Mouse (Mus musculus) left cerebral cortex, postnatal 4 days (tissue): ENCODE measurements around the gene Mfsd2a. TPM values are rescaled to one million over a fixed set of nuclear protein-coding genes. Genes with fewer than 3 reads are reported as not detected.

Experiments used
- DNase-seq: peaks from one replicate; pipeline ENCODE4 v3.0.0-alpha.2; 2022
- intact Hi-C: fragments of 180-260 bp; cut with DNase I; formaldehyde crosslinking; loops from one replicate; pipeline ENCODE4 v1.15.1; 2025
- total RNA-seq, 2 experiments: library from RNA; stranded (reverse); gene quantifications; 2 replicates each; pipeline ENCODE4 v1.2.3; 2021

The Mfsd2a gene
- total RNA-seq, 2 experiments from 2014 or later: 35.4 TPM

- intact Hi-C loops: loop anchor here (5.0 to 10.0 kb wide), 2 partner anchors 33 to 1736 kb away; no protein-coding TSS in a partner anchor
- no peak for DNase-seq
These were observed 19.7 kb upstream of the Mfsd2a start for GRCm38 (mm10) chr4:122980684-122981083.

GRCm38 (mm10) chr4:122979826-122980225 is 18.8 kb upstream of the Mfsd2a start:
- intact Hi-C loops: loop anchor here (5.0 to 10.0 kb wide), 2 partner anchors 33 to 1735 kb away; no protein-coding TSS in a partner anchor
- DNase-seq: no peak

DNA sequence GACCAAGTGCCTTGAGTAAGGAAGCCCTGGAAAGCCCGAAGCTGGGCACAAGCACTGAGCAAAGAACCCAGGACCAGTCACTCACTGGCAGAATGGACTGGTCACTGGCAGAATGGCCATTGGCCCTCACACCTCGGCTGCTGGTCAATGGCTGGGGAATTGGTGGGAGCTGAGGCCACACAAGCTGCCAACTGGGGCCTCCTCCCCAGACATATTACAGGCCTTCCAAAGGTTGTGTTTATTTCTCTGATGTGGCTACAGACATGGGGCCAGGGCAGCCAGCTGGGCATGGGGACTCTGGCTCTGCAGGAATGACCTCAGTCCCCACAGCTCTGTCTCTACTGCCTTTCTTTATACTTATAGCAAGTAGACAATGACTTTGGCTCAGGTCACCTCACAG is 17.9 kb upstream of the Mfsd2a start:
- DNase-seq: no peak
- intact Hi-C loops: no loop called here

DNA sequence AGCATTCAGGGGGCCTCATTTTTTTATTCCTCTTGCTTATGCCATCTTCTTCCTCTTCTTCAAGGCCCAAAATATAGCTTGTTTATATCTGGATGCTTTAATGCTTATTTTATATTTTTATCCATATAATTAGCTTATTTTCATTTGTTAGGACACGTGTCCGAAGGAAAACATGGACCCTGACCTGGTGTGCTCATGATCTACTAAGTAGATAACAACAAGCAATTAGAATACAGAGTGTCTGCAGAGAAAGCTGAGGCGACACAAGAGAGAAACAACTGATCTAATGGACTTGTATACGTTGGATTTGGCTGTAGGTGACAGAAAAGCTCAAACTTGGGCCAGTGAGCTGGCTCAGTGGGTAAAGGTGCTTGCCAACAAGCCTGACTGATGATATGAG is 15.9 kb upstream of the Mfsd2a start:
- intact Hi-C loops: no loop called here
- DNase-seq: no peak

DNA sequence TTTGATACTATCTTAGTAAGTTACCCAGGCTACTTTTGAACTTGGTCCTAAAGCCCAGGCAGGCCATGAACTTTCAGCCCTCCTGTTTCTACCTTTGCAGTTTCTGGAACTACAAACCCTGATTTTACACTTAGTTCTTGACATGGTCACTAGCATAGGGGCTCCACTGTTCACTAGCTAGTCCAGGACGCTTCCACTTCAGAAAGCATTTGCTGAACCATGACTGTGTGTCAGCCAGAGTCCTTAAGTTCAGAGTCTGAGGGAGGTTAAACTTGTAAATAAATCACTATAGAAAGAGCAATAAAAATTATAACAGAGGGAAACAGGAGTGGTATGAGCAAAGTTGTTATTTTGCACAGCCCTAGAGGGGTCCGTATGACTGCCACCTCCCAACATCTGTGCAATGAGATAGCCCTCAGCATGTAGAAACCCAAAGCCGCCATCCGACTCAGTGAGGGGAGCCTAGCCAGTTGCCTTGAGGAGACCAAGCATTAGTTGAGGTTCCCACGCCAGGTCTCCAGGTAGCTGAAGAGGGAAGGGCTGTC is 14.1 kb upstream of the Mfsd2a start:
- no peak for DNase-seq
- intact Hi-C loops: no loop called here

GRCm38 (mm10) chr4:122972056-122972455 is 11.1 kb upstream of the Mfsd2a start:
- intact Hi-C loops: no loop called here
- peak; percentile 37 for DNase-seq

DNA sequence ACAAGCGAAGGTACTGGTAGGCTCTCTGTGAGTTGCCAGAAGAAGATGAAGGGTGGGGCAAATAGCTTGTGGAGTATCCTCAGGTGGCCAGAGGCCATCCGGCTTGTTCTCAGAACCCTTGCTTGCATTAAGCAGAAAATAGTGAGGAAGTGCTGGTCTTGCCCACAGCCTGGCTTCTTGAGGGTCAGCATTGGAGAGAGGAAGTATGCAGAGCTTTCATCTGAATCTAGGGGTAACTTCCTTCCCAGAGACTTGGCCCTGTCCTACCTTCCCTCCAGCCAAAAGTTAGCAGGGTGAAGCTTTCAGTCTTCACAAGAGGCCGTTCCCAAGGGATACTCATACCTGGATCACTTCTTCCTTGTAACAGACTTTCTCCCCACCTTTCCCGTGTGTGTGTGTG is 10.7 kb upstream of the Mfsd2a start:
- no peak for DNase-seq
- intact Hi-C loops: no loop called here

DNA sequence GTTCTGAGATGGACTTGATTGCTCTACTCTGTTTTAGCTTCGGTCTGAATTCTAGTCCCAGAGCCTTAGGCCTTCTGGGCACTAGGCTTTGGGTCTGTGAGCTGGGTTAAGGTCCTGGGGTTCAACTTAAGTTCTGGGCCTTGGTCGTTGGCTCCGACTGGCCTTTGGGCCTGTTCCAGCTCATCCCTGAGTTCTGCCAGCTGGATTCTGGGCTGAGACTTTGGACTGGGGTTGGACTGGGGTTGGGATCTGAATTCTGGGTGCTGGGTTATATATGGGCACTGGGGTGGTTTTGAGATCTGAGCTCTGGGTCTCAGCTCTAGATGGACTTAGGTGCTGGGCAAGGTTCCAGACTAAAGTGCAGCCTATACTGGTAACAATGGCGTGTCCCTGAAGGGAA is 10.2 kb upstream of the Mfsd2a start:
- DNase-seq: no peak
- intact Hi-C loops: no loop called here

DNA sequence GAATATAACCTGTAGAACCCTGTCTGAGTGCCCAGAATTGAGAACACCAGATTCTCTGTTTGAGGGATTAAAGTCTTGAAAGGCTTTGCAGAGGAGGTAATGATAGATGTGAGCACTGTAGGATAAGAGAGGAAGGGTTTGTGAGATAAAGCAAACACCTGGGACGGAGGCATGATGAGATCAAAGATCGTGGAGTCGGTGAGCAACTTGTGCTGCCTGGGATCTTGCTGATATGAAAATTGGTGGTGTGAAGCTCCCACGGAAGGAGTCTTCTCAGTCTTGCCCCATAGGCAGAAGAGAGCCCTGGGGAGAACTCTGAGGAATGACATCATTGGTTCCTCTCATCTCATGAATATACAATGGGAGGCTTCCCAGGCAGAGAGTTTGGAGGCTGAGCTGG is 7.1 kb upstream of the Mfsd2a start:
- intact Hi-C loops: no loop called here
- DNase-seq: no peak

DNA sequence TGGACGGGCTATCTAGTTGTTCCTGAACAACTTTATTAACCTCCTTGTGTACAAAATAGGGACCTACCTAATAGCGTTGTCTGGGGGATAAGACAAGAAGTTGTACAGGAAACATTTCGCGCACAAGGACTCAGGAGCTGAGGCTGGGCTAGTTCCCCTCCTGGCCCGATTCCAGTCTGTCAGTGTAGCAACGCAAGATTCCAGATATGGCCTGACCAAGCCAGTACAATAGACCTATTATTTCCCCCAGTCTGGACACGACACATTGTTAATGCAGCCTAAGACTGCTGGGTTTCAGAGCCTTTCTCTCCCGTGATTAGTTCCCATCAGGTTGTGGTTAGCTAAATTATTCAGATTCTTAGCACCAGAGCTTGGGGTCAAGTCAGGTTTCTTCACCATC is 1.8 kb upstream of the Mfsd2a start:
- intact Hi-C loops: no loop called here
- DNase-seq: no peak

DNA sequence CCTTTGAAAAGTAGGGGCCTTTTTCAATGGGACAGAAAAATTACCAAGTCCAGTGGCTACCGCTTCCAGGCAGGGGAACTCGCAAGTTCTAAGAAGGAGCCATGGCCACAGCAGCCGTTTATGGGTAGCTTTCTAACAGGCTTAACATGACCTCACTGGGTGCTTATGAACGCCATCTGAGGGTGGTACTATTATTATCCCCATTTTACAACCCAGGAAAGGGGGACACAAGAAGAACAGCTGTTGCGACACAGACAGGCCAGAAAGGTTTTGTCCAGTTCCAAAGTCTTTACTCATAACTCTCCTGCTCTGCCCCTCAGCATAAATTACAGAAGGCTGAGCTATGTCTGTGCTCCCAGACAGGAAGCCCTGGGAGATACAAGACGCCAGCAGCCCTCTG is 601 bp upstream of the Mfsd2a start:
- DNase-seq: no peak
- intact Hi-C loops: no loop called here

DNA sequence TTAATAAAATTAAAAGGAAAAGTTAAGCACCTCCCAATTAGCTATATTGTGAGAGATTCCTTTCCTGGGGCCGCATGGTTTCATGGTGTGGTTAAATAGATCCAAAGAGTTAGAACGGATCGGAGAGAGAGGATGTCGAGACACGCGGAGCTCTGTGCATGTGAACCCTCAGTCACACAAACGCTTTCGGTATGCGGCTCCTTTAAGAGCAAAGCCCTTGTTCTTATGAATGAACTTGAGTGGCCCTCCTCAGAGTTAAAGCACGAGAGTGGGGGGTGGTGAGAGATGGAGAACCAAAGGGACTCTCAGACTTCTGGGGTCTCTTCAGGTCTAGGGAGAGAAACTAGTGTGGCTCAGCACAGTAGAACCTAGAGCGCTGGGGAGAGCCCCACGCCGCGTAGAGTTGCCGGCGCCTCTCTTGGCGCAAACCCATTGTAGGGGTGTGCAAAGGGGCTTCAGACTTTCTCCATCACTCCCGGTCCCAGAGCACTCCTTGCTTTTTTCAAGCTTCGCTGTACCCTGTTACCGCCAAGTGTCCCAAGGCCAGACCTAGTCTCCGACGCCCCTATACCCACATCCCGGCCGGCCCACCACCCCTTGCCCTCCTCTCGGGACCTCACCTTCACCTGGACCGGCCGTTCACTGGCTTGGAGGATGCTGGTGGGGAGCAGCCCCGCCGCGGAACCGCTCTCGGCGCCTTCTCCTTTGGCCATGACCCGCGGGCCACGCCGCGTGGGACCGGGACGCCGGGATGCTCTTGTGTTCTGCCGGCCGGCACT is 478 bp downstream of the Mfsd2a start:
- DNase-seq: no peak
- intact Hi-C loops: no loop called here

GRCm38 (mm10) chr4:122959816-122960215 is 1.2 kb downstream of the Mfsd2a start:
- intact Hi-C loops: no loop called here
- peak; percentile 40 for DNase-seq

DNA sequence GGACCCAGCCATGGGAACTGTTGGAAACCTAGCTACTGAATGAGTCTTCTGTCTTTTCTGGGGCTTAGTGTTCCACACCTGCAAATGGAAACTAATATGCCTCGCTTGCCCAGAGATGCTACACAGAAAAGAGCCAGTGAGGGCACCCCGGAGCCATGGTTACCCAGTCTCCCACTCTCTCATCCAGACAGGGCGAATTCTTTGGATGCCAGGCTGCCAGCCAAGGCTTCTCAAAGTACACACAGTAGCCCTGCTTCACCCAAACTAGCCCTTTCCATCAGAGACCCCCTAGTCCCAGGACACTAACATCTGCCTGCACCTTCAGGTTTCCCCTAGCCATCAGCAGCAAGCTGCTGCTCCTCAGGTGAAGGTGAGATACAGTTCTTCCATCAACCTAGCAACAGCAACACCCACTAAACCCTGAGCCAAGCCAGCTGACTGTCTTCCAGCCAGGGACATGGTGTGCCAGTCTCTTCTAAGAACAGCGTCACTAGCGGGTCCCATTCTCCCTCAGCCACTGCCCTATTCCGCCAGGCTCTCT is 2.4 kb downstream of the Mfsd2a start:
- DNase-seq: peak; percentile 24
- intact Hi-C loops: no loop called here

DNA sequence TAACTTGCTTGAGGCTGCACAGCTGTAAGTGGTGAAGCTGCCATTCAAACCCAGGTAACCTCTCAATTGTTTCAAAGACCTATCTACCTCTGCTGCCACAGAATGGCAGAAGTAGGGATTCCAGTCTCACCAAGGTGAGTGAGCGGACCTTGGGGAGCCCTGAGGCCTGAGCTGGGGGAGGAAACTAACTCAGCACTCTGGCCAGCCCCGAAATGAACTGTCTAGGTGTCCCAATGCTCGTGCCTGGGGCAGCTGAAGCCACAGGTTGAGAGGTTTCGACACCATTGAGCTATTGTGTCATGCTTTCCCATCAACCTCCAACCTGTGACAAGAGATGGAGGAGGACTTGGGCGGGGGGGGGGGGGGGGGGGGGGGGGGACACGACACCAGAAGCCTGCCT is 4.7 kb downstream of the Mfsd2a start:
- intact Hi-C loops: no loop called here
- DNase-seq: no peak

DNA sequence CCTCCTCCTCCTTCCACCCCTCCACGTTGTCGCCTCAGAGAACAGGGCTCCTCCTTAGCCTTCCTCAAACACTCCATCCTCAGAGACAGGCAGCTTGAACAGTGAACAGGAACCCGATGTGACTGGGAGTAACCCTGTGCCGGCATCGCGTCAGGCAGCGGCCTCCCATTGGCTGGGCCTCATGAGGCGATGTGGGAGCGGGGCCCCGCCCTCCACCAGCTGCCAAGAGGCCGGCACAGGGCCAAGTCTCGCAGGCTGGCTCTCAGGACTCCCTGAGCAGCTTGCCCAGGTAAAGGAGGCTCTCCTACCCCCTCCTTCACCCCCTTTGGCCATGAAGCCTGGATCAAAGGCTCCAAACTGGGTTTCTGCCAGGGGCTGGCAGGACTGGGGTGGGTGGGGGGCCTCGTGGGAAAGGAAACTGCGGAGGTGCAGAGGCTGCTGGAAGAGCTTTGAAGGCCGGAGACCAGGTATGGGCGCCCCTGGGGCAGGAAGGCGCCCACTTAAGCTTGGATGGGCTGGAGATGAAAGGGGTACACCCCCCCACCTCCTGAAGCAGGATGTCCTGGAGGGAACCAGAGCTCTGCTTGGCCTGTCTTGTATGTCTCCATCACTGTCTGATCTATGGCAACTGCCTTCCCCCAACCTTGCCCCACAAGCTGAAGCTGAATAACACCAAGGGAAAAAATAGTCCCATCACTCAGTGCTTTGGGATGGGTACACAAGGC is 5.4 kb downstream of the Mfsd2a start:
- DNase-seq: peak; percentile 91
- intact Hi-C loops: no loop called here

GRCm38 (mm10) chr4:122954680-122955411 is 6.1 kb downstream of the Mfsd2a start:
- DNase-seq: no peak
- intact Hi-C loops: no loop called here

GRCm38 (mm10) chr4:122949096-122949495 is 11.9 kb downstream of the Mfsd2a start:
- DNase-seq: no peak
- intact Hi-C loops: loop anchor here (5.0 kb wide), 1 partner anchor 33 kb away; no protein-coding TSS in a partner anchor

- no peak for DNase-seq
- intact Hi-C loops: loop anchor here (5.0 kb wide), 1 partner anchor 35 kb away; no protein-coding TSS in a partner anchor
These were observed 13.8 kb downstream of the Mfsd2a start for GRCm38 (mm10) chr4:122947223-122947622.

DNA sequence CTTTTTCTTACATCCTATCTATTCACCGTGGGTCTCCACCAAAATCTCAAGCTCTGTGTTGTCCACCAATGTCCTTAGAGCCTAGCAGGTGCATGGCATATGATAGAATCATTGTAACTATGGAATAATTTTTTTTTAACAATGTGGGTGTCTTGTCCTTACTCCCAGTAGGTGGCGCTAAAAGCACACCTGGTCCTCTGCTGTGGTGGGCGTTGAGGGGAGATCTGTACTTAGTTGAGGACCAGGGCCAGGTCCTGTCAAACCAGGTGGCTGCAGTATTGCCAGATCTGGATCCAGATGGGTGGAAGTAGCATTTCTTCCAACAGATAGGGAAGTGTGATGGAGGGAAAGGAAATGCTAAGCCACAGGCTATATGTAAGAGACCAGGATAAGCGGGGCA is 16.6 kb downstream of the Mfsd2a start:
- peak; percentile 48 for DNase-seq
- intact Hi-C loops: no loop called here
